Mouse (Mus musculus): ENCODE measurements around the gene Scn4a.

GRCm38 (mm10) chr11:106271794-106272643 lies 81.1 kb downstream of the Scn4a start:
- TF ChIP-seq POLR2A (IDR thresholded peaks at IDR 0.05; ENCODE audit: borderline replicate concordance, insufficient read depth, low read length) (no peak), CTCF (IDR thresholded peaks at IDR 0.05; ENCODE audit: borderline replicate concordance, insufficient read depth, low read depth, low read length) (no peak)

All from cerebellum, adult 2 months (tissue).